Mouse (Mus musculus) stomach, postnatal 0 days (tissue): Measurements from ENCODE around the gene Xaf1. TPM values are rescaled to one million over a fixed set of nuclear protein-coding genes. Genes with fewer than 3 reads are reported as not detected.

Experiments used
- ATAC-seq: fragments of 200-750 bp; cut with Nextera tagmentation; 2 replicates; pipeline ENCODE4 v1.8.0; 2017; ENCODE audit not compliant: low FRiP score, low TSS enrichment
- DNase-seq: peaks from one replicate; pipeline ENCODE4 v3.0.0-alpha.2; 2016; ENCODE audit warnings: low spot score
- H3K27ac ChIP-seq: fragments of 300-500 bp; sonication (generic); replicated peaks from 2 replicates; pipeline ENCODE4 v1.5.1; 2014; ENCODE audit warnings: mild to moderate bottlenecking, control low read depth
- H3K27me3 ChIP-seq: fragments of 300-500 bp; sonication (generic); 2 replicates; pipeline ENCODE4 v1.6.1; 2014; ENCODE audit warnings: low read length; ENCODE audit not compliant: control insufficient read depth, insufficient read depth
- H3K36me3 ChIP-seq: fragments of 300-500 bp; sonication (generic); 2 replicates; pipeline ENCODE4 v1.6.1; 2014; ENCODE audit warnings: low read length, mixed read lengths; ENCODE audit not compliant: control insufficient read depth, insufficient read depth
- H3K4me1 ChIP-seq: fragments of 300-500 bp; sonication (generic); replicated peaks from 2 replicates; pipeline ENCODE4 v1.6.1; 2014; ENCODE audit warnings: antibody characterized with exemption; ENCODE audit not compliant: control insufficient read depth, insufficient read depth
- H3K4me2 ChIP-seq: fragments of 300-500 bp; sonication (generic); replicated peaks from 2 replicates; pipeline ENCODE4 v1.6.1; 2014; ENCODE audit warnings: low read depth, mild to moderate bottlenecking, control low read depth, moderate library complexity
- H3K4me3 ChIP-seq: fragments of 300-500 bp; sonication (generic); 2 replicates; pipeline ENCODE4 v1.5.1; 2014; ENCODE audit warnings: low read depth, low read length, control low read depth
- H3K9ac ChIP-seq: fragments of 300-500 bp; sonication (generic); 2 replicates; pipeline ENCODE4 v1.6.1; 2014; ENCODE audit warnings: mild to moderate bottlenecking, low read length, control low read depth, mixed read lengths
- H3K9me3 ChIP-seq: fragments of 300-500 bp; sonication (generic); 2 replicates; pipeline ENCODE4 v1.6.1; 2016; ENCODE audit warnings: low read length; ENCODE audit not compliant: control insufficient read depth
- CTCF ChIP-seq: IDR thresholded peaks from 2 replicates; pipeline ENCODE4 v1.5.1; 2016; ENCODE audit warnings: antibody characterized with exemption, low read depth, mild to moderate bottlenecking, moderate library complexity
- EP300 ChIP-seq: optimal IDR thresholded peaks from 2 replicates; pipeline ENCODE3; 2016; ENCODE audit warnings: antibody characterized with exemption
- WGBS: fragments of 180-500 bp; shearing (Covaris S2); extraction: QIAGEN DNeasy Blood & Tissue Kit; methylation state at CpG from one replicate; pipeline ENCODE4 v1.1.7; 2014; 5-methylcytosine and 5-hydroxymethylcytosine counted together
- polyA plus RNA-seq: library from polyadenylated mRNA; unstranded; fragments of >200 nt; fragmentation: Nextera tagmentation; extraction: Ambion mirVana; gene quantifications from 2 replicates; pipeline ENCODE4 v1.2.1, GENCODE M21; 2015

Xaf1 gene
- polyA plus RNA-seq, 1 experiment from 2014 or later: 23.3 TPM

DNA sequence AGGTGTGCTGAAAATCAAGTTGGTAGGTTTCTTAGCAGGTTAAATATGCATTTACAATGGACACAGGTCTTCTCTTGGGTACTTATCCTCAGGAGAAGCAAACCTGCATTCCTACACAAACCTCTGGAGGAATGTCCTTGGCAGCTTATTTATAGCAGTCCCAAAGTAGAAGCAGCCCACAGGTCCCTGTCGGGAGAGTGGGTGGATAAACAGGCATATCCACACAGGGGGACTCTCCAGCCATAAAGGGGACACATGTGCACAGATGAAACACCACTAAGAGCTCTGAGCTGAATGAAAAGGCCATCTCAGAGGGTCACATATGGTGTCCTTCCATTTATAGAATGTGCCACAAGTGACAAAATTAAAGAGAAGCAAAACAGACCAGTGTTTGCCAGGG, 29.7 kb upstream of the Xaf1 start:
- ATAC-seq (no peak), DNase-seq (no peak)
- no peaks in the 10 kb centered on the region for H3K27me3 ChIP-seq
- 41% methylated on average over 1 of the region's 1 CpGs for WGBS
- no peak overlapping the region for H3K9ac ChIP-seq
- H3K4me2 ChIP-seq: no peak overlapping the region
- no peak for TF ChIP-seq CTCF
- TF ChIP-seq EP300: no peak
- H3K4me1 ChIP-seq: no peaks in the 10 kb centered on the region
- H3K9me3 ChIP-seq: no peaks in the 10 kb centered on the region
- no peak overlapping the region for H3K27ac ChIP-seq
- no peak overlapping the region for H3K4me3 ChIP-seq
- no peaks in the 10 kb centered on the region for H3K36me3 ChIP-seq

DNA sequence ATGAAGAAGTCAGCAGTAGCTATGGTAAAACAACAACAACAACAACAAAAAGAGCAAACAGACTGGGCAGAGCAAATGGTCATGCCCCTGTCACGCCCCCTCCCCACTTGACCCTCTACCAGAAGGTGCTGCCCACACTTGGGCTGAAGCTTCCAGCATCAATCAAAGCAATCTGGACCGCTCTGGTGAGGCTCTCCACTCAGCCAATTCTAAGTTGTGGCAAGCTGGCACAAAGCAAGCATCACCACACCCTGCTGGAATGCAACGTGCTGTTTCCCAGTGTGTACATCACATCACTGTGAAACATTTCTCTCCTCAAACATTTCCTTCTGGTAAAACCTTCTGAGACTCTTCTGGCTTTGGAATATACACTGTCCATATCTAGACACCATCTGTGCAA, 28.1 kb upstream of the Xaf1 start:
- TF ChIP-seq EP300 (no peak), CTCF (no peak)
- DNase-seq: no peak
- Histone ChIP-seq H3K4me2 (no peak overlapping the region), H3K27ac (no peak overlapping the region), H3K9me3 (no peaks in the 10 kb centered on the region), H3K4me1 (no peaks in the 10 kb centered on the region), H3K9ac (no peak overlapping the region), H3K4me3 (no peak overlapping the region), H3K36me3 (no peaks in the 10 kb centered on the region), H3K27me3 (no peaks in the 10 kb centered on the region)
- ATAC-seq: no peak
- WGBS: 44% methylated on average over 3 of the region's 3 CpGs

DNA sequence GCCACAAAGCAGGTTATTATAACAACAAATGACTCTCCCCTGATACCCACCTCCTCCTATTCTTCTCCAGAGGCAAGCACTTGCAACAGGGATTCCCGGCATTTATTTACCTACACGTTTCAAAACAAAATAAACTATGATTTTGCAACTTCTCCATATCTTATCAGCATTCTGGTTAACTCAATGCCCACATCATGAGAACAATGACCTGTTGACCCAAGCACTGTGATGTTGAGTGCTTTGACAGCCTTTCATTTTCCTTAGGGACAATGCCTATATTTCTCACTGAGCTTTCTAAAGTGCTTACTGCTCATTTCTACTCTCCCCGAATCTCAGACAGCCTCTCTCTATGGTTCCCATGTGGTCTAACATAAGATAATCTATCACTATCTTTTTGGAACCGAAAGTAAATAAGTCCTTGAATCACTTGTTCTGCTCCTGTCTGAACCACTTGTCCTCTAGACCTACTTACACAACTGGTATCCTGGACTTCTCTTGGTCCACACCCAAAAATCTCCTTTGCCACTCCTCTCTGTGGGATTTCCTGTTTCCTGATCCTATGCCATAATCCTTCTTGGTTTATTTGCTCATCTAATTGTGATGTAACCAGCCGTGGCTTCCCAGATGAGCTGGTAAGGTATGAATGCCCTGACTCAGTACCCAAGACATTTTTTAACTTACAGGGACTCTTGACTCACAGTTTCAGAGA, 20.1 kb upstream of the Xaf1 start:
- H3K27ac ChIP-seq: no peak overlapping the region
- no peaks in the 10 kb centered on the region for H3K27me3 ChIP-seq
- TF ChIP-seq CTCF: no peak
- no peak for TF ChIP-seq EP300

DNA sequence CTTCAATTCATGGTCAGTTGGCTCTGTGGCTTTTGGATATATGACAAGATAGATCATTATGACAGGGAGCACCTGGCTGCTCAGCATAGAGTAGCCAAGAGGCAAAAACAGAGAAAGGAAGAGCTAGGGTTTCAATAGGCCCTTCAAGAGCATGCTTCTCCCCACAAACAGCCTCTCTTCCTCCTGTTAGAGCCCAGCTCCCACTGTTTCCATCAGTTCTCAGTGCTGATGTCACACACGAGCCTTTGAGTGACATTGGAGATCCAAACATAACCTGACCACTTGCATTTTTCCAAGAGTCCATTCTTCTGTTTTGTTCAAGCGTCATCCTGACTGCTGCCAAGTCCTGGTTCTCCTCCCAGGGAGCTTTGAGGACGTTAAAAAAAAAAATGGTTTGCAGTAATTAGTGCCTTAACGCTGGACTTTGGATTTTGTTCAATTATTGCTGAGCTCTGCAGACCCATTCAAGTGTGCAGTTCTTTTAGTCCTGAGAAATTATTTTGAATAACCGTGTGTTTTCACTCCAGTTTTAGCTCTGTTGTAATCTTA, 19.5 kb upstream of the Xaf1 start:
- H3K9ac ChIP-seq: no peak overlapping the region
- ATAC-seq (no peak), DNase-seq (no peak)
- no peaks in the 10 kb centered on the region for H3K27me3 ChIP-seq
- H3K36me3 ChIP-seq: no peaks in the 10 kb centered on the region
- no peaks in the 10 kb centered on the region for H3K4me1 ChIP-seq
- no peaks in the 10 kb centered on the region for H3K9me3 ChIP-seq
- TF ChIP-seq CTCF: no peak
- TF ChIP-seq EP300: no peak
- 57% methylated on average over 5 of the region's 5 CpGs for WGBS
- no peak overlapping the region for H3K27ac ChIP-seq
- H3K4me3 ChIP-seq: no peak overlapping the region
- no peak overlapping the region for H3K4me2 ChIP-seq

More for the DNA sequence above, 20.1 kb upstream of the Xaf1 start:
- no peaks in the 10 kb centered on the region for H3K36me3 ChIP-seq
- H3K4me3 ChIP-seq: no peak overlapping the region
- no peaks in the 10 kb centered on the region for H3K4me1 ChIP-seq
- DNase-seq: no peak
- ATAC-seq: no peak
- 67% methylated on average over 5 of the region's 5 CpGs for WGBS
- H3K9ac ChIP-seq: no peak overlapping the region
- H3K9me3 ChIP-seq: no peaks in the 10 kb centered on the region
- no peak overlapping the region for H3K4me2 ChIP-seq

DNA sequence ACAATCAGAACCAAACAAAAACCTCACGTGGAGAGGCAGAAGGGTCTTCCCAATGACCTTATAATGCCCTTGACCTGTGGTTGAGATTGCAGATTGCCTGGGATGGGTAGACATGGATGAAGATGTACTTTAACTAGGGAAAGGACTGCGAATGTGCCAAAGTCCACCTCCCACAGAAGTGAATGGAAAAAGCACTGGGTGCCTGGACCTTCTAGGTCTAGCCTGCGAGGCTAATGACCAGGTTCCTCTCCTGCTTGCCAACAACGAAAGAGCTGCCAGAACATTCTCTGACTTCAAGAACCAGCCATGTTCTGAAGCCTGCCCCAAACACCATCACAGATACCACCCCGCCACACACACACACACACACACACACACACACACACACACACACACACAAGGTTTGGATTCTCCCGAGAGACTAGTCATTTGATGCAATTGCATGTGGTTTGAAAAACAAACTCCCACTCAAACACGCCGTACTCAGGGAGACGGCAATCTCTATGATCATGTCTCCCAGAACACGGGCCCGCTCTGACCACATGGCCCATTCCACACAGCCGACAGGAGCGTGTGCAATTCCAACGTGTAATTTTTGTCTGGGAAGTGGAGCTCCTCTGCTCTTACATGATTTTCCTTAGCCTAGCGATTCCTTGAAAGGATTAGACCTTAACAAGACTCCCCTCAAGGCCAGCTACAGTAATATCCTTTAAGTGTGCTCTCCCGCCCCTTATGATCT, 17.8 kb upstream of the Xaf1 start:
- no peak for DNase-seq
- Histone ChIP-seq H3K9me3 (no peaks in the 10 kb centered on the region), H3K4me2 (no peak overlapping the region), H3K27ac (no peak overlapping the region), H3K36me3 (no peaks in the 10 kb centered on the region), H3K27me3 (no peaks in the 10 kb centered on the region), H3K4me1 (no peaks in the 10 kb centered on the region), H3K9ac (no peak overlapping the region), H3K4me3 (no peak overlapping the region)
- TF ChIP-seq CTCF: no peak
- TF ChIP-seq EP300: no peak
- ATAC-seq: no peak
- 87% methylated on average over 16 of the region's 16 CpGs for WGBS

DNA sequence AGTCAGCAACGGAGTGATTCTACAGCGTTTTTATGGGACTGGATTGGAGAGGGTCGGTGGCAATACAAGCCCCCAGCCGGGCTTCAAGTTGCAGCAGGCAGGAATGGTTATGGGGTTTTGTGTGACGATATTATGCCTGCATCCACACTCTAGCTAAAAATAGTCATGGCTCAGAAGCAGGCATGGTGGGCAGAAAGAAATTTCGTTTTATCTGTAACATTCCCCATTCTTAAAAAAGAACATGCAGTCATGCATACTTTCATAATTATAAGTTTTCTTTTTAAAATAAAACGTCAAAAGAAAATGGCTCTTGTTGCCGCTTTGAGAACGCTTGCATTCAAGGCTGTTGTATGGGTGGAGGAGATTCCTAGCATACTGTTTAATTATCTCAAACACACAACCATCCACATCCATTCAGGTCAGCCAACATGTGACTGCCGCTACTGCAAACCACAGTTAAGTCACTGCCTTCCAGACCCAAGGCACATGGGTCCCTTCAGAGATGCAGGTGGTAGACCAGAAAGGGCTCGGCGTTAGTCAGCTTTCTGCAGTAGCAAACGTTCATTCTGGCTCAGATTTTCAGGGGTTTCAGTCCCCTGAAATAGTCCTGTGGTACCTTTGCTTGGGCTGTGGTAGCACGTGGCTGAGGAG, 16.8 kb upstream of the Xaf1 start:
- 81% methylated on average over 14 of the region's 14 CpGs for WGBS
- no peak for ATAC-seq
- H3K4me3 ChIP-seq: no peak overlapping the region
- H3K36me3 ChIP-seq: no peaks in the 10 kb centered on the region
- no peaks in the 10 kb centered on the region for H3K4me1 ChIP-seq
- DNase-seq: no peak
- no peaks in the 10 kb centered on the region for H3K27me3 ChIP-seq
- no peak overlapping the region for H3K4me2 ChIP-seq
- TF ChIP-seq CTCF (no peak), EP300 (no peak)
- H3K9me3 ChIP-seq: no peaks in the 10 kb centered on the region
- no peak overlapping the region for H3K9ac ChIP-seq
- H3K27ac ChIP-seq: no peak overlapping the region
